Mouse (Mus musculus) splenic B cell, adult 2 months (primary cell): ENCODE data around the gene Arnt2.

Experiments used
- DNase-seq: peaks from one replicate; pipeline ENCODE4 v3.0.0-alpha.2; 2011; ENCODE audit warnings: low read depth, low spot score
- H3K27me3 ChIP-seq: 2 replicates; pipeline ENCODE4 v1.6.1; 2012; ENCODE audit warnings: mild to moderate bottlenecking, low read length, moderate library complexity, mixed read lengths; ENCODE audit not compliant: control insufficient read depth, poor library complexity, insufficient read depth, severe bottlenecking
- H3K36me3 ChIP-seq: 2 replicates; pipeline ENCODE4 v1.6.1; 2012; ENCODE audit warnings: mild to moderate bottlenecking, low read length, moderate library complexity, mixed read lengths; ENCODE audit not compliant: control insufficient read depth, poor library complexity, insufficient read depth, severe bottlenecking

The Arnt2 gene

GRCm38 (mm10) chr7:84272206-84272818 lies 137.7 kb downstream of the Arnt2 start:
- H3K36me3 ChIP-seq = no peaks in the 10 kb centered on the region
- H3K27me3 ChIP-seq = no peaks in the 10 kb centered on the region
- peak; percentile 85 for DNase-seq

DNA sequence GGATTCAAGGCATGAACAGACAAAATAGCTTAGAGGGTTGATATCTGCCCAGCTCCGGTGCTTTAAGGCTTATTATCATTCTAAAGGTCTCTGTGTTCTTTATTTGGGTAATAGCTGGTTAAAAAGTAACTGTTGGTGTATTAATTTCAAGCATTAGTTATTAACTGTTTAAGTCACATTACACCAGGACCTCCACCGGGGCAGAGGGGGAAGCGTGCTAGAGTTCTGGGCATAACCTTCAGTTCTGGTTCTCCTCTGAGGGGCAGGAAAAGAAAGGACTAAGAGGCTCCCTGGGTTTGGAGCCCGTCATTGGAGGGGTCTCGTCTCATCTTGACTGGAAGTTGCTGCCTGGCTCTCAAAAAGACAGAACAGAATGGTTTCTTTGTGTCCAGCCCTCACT lies 138.5 kb downstream of the Arnt2 start:
- Histone ChIP-seq H3K27me3 (no peaks in the 10 kb centered on the region), H3K36me3 (no peaks in the 10 kb centered on the region)
- no peak for DNase-seq

- Histone ChIP-seq H3K27me3 (no peaks in the 10 kb centered on the region), H3K36me3 (no peaks in the 10 kb centered on the region)
- DNase-seq = no peak
These were observed 146.5 kb downstream of the Arnt2 start for GRCm38 (mm10) chr7:84263466-84263865.

- DNase-seq = no peak
- no peaks in the 10 kb centered on the region for H3K27me3 ChIP-seq
- no peaks in the 10 kb centered on the region for H3K36me3 ChIP-seq
These were observed 148.6 kb downstream of the Arnt2 start for GRCm38 (mm10) chr7:84261341-84261740.

GRCm38 (mm10) chr7:84260401-84260800 lies 149.6 kb downstream of the Arnt2 start:
- H3K36me3 ChIP-seq = no peaks in the 10 kb centered on the region
- DNase-seq = no peak
- H3K27me3 ChIP-seq = no peaks in the 10 kb centered on the region

DNA sequence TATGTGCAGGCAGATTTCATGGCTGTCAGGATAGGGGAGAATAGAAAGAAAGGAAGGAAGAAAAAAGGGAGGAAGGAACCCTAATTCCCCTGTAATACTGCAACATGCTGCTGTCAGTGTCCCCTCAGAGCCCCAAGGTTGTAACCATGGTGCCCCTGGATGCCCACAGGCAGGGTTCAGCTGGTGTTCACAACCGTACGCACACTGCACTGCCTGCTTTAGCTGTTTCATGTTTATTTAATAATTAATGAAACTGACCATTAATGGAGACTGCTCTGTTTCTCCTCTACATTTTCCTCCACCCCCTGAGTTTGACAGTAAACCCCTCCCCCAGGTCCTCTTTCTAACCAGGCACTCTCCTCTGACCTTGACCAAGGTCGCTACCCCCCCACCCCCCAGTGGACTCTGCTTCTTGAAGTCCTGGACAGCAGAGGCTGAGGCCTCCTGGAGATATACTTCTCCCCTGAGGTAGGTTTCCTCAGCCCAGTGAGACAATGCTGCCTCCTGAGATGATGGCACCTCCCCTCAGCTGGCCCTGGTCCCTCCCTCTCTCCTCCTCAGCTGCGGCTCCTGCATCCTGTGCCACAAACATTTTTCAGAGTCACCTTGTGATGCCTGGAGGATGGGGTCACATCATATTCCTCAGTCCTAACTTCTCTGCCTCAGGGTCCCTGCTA lies 150.5 kb downstream of the Arnt2 start:
- no peak for DNase-seq
- H3K27me3 ChIP-seq = no peaks in the 10 kb centered on the region
- H3K36me3 ChIP-seq = no peaks in the 10 kb centered on the region

DNA sequence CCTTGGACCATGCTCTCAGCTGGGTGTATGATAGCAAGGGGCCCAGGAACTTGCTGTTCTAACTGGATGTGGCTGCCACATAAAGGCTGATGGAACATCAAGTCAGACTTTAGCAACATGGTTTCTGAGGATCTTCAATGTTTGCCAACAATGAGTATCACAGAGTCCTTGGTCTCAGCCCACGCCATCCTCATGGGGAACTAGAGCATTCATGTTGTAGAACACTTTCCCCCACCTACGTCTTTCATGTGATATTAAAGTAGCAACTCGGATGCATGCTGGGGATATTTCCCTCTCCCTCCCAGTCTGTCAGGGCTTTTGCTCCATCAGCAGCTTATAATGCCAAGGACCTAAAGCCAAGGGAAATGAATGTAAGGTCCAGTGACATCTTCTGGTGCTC lies 153.3 kb downstream of the Arnt2 start:
- DNase-seq = no peak
- H3K36me3 ChIP-seq = no peaks in the 10 kb centered on the region
- no peaks in the 10 kb centered on the region for H3K27me3 ChIP-seq

- no peak for DNase-seq
- Histone ChIP-seq H3K36me3 (no peaks in the 10 kb centered on the region), H3K27me3 (no peaks in the 10 kb centered on the region)
These were observed 153.7 kb downstream of the Arnt2 start for GRCm38 (mm10) chr7:84256245-84256644.

DNA sequence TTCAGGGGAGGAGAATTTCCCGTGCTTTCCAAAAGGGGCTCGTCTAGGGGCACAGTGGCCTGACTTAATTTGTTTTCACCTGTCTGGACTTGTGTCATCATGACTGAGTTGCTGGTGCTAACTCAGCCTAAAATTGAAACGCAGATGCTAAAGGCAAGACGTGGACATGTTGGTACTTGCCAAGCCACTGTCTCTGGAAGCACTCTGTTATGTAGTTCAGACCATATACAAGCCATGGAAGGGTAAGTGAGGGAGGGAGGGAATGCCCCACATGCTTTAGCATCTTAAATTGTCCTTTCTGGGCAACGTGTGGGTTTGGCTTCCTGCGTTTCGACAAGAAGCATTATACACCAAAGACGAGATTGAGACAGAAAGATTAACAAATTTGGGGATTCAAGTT lies 155.1 kb downstream of the Arnt2 start:
- DNase-seq = no peak
- H3K36me3 ChIP-seq = no peaks in the 10 kb centered on the region
- H3K27me3 ChIP-seq = no peaks in the 10 kb centered on the region

DNA sequence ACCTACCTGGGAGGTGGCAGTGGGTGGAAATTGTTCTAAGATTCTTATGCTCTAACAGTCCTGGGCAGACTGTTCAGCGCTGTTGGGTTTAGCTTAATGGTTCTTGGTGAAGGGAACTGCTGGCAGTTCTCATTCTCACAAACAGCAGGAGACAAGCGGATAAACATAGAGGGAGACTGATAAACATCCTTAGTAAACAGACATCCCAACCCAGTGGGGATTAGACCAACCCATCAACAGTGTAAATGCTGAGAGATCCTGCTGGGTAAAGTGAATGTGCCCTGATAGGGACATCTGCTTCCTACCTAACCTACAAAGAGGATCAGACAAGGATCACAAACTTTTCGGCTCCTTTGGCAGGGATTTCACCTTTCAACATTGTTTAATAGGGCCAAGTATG lies 155.7 kb downstream of the Arnt2 start:
- DNase-seq = no peak
- no peaks in the 10 kb centered on the region for H3K36me3 ChIP-seq
- H3K27me3 ChIP-seq = no peaks in the 10 kb centered on the region

DNA sequence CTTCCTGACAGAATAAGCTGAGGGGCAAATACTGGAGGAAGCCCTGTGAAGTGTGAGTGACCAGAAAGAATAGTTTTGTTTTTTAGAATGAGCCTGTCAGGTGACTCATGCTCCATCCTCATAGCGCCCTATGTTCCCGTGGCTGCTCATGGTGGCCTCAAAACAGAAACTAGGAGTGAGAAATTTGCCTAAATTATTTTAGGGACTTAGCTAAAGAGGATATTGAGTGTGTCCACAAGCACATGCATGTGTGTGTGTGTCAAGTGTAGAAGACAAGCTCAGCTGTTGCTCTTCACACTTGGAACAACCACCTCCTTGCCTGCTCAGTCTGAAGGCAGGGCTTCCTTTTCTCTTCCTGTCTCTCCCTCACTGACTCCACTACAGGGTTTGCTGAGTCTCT lies 158.3 kb downstream of the Arnt2 start:
- no peaks in the 10 kb centered on the region for H3K27me3 ChIP-seq
- no peaks in the 10 kb centered on the region for H3K36me3 ChIP-seq
- DNase-seq = no peak

GRCm38 (mm10) chr7:84250736-84251135 lies 159.2 kb downstream of the Arnt2 start:
- no peak for DNase-seq
- no peaks in the 10 kb centered on the region for H3K27me3 ChIP-seq

DNA sequence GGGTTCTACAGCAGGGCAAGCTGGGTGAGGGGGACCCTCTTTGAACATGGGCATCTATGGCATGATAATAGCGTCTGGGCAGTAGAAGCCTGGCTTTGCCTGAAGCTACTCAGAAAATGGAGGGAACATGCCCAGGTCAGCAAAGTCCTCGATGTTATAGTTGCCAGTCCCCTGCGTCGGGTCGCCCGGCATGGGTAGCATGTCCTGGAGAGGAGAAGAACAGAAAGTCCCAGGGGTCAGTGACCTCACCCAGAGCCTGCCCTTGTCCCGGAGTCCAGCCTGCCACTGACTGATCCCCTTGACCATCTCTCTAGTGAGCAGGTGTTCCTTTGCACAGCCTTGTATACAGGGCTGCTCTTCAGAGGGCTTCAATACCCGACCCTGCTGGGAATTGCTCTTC lies 160.0 kb downstream of the Arnt2 start:
- no peaks in the 10 kb centered on the region for H3K36me3 ChIP-seq
- no peaks in the 10 kb centered on the region for H3K27me3 ChIP-seq
- DNase-seq = no peak

More at GRCm38 (mm10) chr7:84250736-84251135, 159.2 kb downstream of the Arnt2 start:
- no peaks in the 10 kb centered on the region for H3K36me3 ChIP-seq

DNA sequence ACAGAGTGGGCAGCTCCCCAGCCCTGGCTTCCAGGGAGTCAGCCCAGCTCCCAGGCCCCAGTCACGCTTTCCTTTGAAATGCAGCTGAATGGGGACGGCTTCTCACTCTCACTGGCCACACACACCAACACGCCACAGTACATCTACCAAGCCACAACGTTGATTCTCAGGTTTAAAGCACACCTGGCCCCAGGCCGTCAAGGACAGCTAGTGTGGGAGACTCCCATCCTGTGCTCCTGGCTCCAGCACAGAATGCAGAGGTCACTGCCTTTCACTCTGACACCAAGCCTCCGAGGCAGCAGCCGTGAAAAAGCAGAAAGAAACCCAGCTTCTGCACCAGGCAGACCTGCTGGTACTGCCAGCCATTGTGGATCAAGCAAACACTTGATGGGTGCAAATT lies 160.6 kb downstream of the Arnt2 start:
- Histone ChIP-seq H3K27me3 (no peaks in the 10 kb centered on the region), H3K36me3 (no peaks in the 10 kb centered on the region)
- no peak for DNase-seq

GRCm38 (mm10) chr7:84247960-84248665 lies 161.9 kb downstream of the Arnt2 start:
- no peak for DNase-seq
- H3K36me3 ChIP-seq = no peaks in the 10 kb centered on the region
- no peaks in the 10 kb centered on the region for H3K27me3 ChIP-seq
